Mouse (Mus musculus) liver, embryonic 14.5 days (tissue): ENCODE data around the gene Pik3cb. TPM values are rescaled to one million over a fixed set of nuclear protein-coding genes. Genes with fewer than 3 reads are reported as not detected.

Experiments
- ATAC-seq: fragments of 200-750 bp; cut with Nextera tagmentation; 2 replicates; pipeline ENCODE4 v1.8.0; 2017; ENCODE audit warnings: moderate number of reproducible peaks, mild to moderate bottlenecking, moderate library complexity; ENCODE audit not compliant: insufficient read depth
- DNase-seq, 3 experiments: peaks; one replicate each; pipeline ENCODE4 v3.0.0-alpha.2; 2012 to 2013; ENCODE audit warnings: low read depth in 3 of 3, low spot score in 3 of 3
- H3K27ac ChIP-seq: fragments of 300-500 bp; sonication (generic); 2 replicates; pipeline ENCODE4 v1.5.1; 2014; ENCODE audit warnings: moderate library complexity, mild to moderate bottlenecking, control low read depth, inconsistent platforms
- H3K27me3 ChIP-seq: fragments of 300-500 bp; sonication (generic); 2 replicates; pipeline ENCODE4 v1.6.1; 2014; ENCODE audit warnings: mild to moderate bottlenecking, low read length, moderate library complexity; ENCODE audit not compliant: control insufficient read depth, insufficient read depth
- H3K36me3 ChIP-seq: fragments of 300-500 bp; sonication (generic); replicated peaks from 2 replicates; pipeline ENCODE4 v1.6.1; 2014; ENCODE audit warnings: low read depth; ENCODE audit not compliant: control insufficient read depth, insufficient read depth
- H3K4me1 ChIP-seq, 2 experiments: fragments of 200-500 bp in 1 of 2; fragments of 300-500 bp in 1 of 2; sonication (generic) in 1 of 2; replicated peaks; 2 replicates each; pipeline ENCODE4 v1.6.1; 2012 to 2014; ENCODE audit warnings: antibody characterized with exemption in 1 of 2, inconsistent platforms in 1 of 2, low read length in 1 of 2; ENCODE audit not compliant: control insufficient read depth in 2 of 2, insufficient read depth in 2 of 2
- H3K4me2 ChIP-seq: fragments of 300-500 bp; sonication (generic); 2 replicates; pipeline ENCODE4 v1.6.1; 2014; ENCODE audit warnings: low read depth, mild to moderate bottlenecking, control low read depth, moderate library complexity
- H3K4me3 ChIP-seq, 2 experiments: fragments of 200-500 bp in 1 of 2; fragments of 300-500 bp in 1 of 2; sonication (generic) in 1 of 2; 2 replicates each; pipeline ENCODE4 v1.5.1; 2012 to 2014; ENCODE audit warnings: low read depth in 2 of 2, low read length in 2 of 2, mild to moderate bottlenecking in 2 of 2, control low read depth in 1 of 2, inconsistent platforms in 1 of 2, moderate library complexity in 1 of 2; ENCODE audit not compliant: insufficient read depth in 1 of 2
- H3K9ac ChIP-seq: fragments of 300-500 bp; sonication (generic); replicated peaks from 2 replicates; pipeline ENCODE4 v1.6.1; 2014; ENCODE audit warnings: mild to moderate bottlenecking, control low read depth, moderate library complexity
- H3K9me3 ChIP-seq: fragments of 300-500 bp; sonication (generic); 2 replicates; pipeline ENCODE4 v1.6.1; 2016; ENCODE audit warnings: low read length, mixed read lengths; ENCODE audit not compliant: control insufficient read depth
- CTCF ChIP-seq: IDR thresholded peaks from 2 replicates; pipeline ENCODE4 v1.5.1; 2016; ENCODE audit warnings: antibody characterized with exemption, low read depth, control low read depth
- EP300 ChIP-seq: IDR thresholded peaks from 2 replicates; pipeline ENCODE4 v1.6.1; 2016; ENCODE audit warnings: antibody characterized with exemption, low read depth
- WGBS: fragments of 180-500 bp; shearing (Covaris S2); extraction: QIAGEN DNeasy Blood & Tissue Kit; methylation state at CpG from one replicate; pipeline ENCODE4 v1.1.7; 2014; ENCODE audit not compliant: insufficient replicate concordance; 5-methylcytosine and 5-hydroxymethylcytosine counted together
- polyA plus RNA-seq, 2 experiments: library from polyadenylated mRNA; depleted of rRNA in 1 of 2; stranded (reverse) in 1 of 2; unstranded in 1 of 2; fragments of >200 nt; fragmentation: Nextera tagmentation in 1 of 2; extraction: Ambion mirVana in 1 of 2; gene quantifications; 2 replicates each; pipeline versions ENCODE4 v1.2.1 to v1.2.3; 2012 to 2014

The Pik3cb gene
- polyA plus RNA-seq, 2 experiments: 2.3 to 4.3 TPM

GRCm38 (mm10) chr9:99021751-99022150, 118.7 kb downstream of the Pik3cb start:
- Histone ChIP-seq H3K9me3 (no peaks in the 10 kb centered on the region), H3K4me1 (no peaks in the 10 kb centered on the region), H3K27me3 (no peaks in the 10 kb centered on the region), H3K9ac (no peak overlapping the region), H3K36me3 (no peaks in the 10 kb centered on the region), H3K4me3 (no peak overlapping the region), H3K4me2 (no peak overlapping the region), H3K27ac (no peak overlapping the region)
- DNase-seq (no peak), ATAC-seq (no peak)
- 61% methylated on average over 4 of the region's 4 CpGs for WGBS
- TF ChIP-seq EP300: no peak

GRCm38 (mm10) chr9:99021166-99021565, 119.3 kb downstream of the Pik3cb start:
- DNase-seq: no peak
- 51% methylated on average over 5 of the region's 5 CpGs for WGBS

GRCm38 (mm10) chr9:99017679-99018078, 122.7 kb downstream of the Pik3cb start:
- no peak for TF ChIP-seq CTCF
- TF ChIP-seq EP300: no peak
- 68% methylated on average over 6 of the region's 6 CpGs for WGBS
- H3K27me3 ChIP-seq: no peaks in the 10 kb centered on the region
- H3K9me3 ChIP-seq: no peaks in the 10 kb centered on the region
- no peaks in the 10 kb centered on the region for H3K4me1 ChIP-seq
- ATAC-seq (no peak), DNase-seq (no peak)
- no peak overlapping the region for H3K4me2 ChIP-seq
- H3K4me3 ChIP-seq: no peak overlapping the region
- no peaks in the 10 kb centered on the region for H3K36me3 ChIP-seq
- H3K27ac ChIP-seq: no peak overlapping the region
- H3K9ac ChIP-seq: no peak overlapping the region

More at GRCm38 (mm10) chr9:99021166-99021565, 119.3 kb downstream of the Pik3cb start:
- TF ChIP-seq CTCF (no peak), EP300 (no peak)
- Histone ChIP-seq H3K36me3 (no peaks in the 10 kb centered on the region), H3K27ac (no peak overlapping the region), H3K4me3 (no peak overlapping the region), H3K27me3 (no peaks in the 10 kb centered on the region), H3K4me1 (no peaks in the 10 kb centered on the region), H3K9ac (no peak overlapping the region), H3K9me3 (no peaks in the 10 kb centered on the region), H3K4me2 (no peak overlapping the region)
- ATAC-seq: no peak

- Histone ChIP-seq H3K4me3 (no peak overlapping the region), H3K36me3 (no peaks in the 10 kb centered on the region), H3K4me1 (no peaks in the 10 kb centered on the region), H3K9ac (no peak overlapping the region), H3K27me3 (no peaks in the 10 kb centered on the region), H3K27ac (no peak overlapping the region), H3K9me3 (no peaks in the 10 kb centered on the region), H3K4me2 (no peak overlapping the region)
- WGBS: 54% methylated on average over 3 of the region's 3 CpGs
- no peak for DNase-seq
- no peak for ATAC-seq
- TF ChIP-seq EP300: no peak
- no peak for TF ChIP-seq CTCF
Measured at GRCm38 (mm10) chr9:99016759-99017158, 123.7 kb downstream of the Pik3cb start.

GRCm38 (mm10) chr9:99016301-99016700, 124.1 kb downstream of the Pik3cb start:
- DNase-seq: no peak
- H3K9ac ChIP-seq: no peak overlapping the region
- WGBS: 46% methylated on average over 3 of the region's 3 CpGs
- no peaks in the 10 kb centered on the region for H3K4me1 ChIP-seq
- H3K9me3 ChIP-seq: no peaks in the 10 kb centered on the region
- TF ChIP-seq CTCF (no peak), EP300 (no peak)
- ATAC-seq: no peak
- H3K27ac ChIP-seq: no peak overlapping the region
- no peaks in the 10 kb centered on the region for H3K36me3 ChIP-seq
- H3K27me3 ChIP-seq: no peaks in the 10 kb centered on the region
- H3K4me3 ChIP-seq: no peak overlapping the region
- H3K4me2 ChIP-seq: no peak overlapping the region

GRCm38 (mm10) chr9:99009898-99010199, 130.6 kb downstream of the Pik3cb start:
- H3K9ac ChIP-seq: no peak overlapping the region
- H3K4me3 ChIP-seq: no peak overlapping the region
- H3K36me3 ChIP-seq: no peaks in the 10 kb centered on the region
- H3K9me3 ChIP-seq: no peaks in the 10 kb centered on the region
- no peak for TF ChIP-seq EP300
- no peak for TF ChIP-seq CTCF
- ATAC-seq (no peak), DNase-seq (no peak)
- H3K4me1 ChIP-seq: no peaks in the 10 kb centered on the region
- 81% methylated on average over 3 of the region's 3 CpGs for WGBS
- H3K4me2 ChIP-seq: no peak overlapping the region
- H3K27me3 ChIP-seq: no peaks in the 10 kb centered on the region
- no peak overlapping the region for H3K27ac ChIP-seq
